Mouse (Mus musculus) spleen, adult 2 months (tissue): ENCODE measurements around the gene Gm17545.

Source experiments
- CTCF ChIP-seq: fragments of 200-500 bp; IDR thresholded peaks from 2 replicates; pipeline ENCODE4 v1.5.1; 2011; ENCODE audit warnings: mild to moderate bottlenecking, inconsistent platforms; ENCODE audit not compliant: insufficient read depth, insufficient read length, insufficient replicate concordance; ENCODE audit errors: extremely low read depth
- POLR2A ChIP-seq: fragments of 200-500 bp; IDR thresholded peaks from 2 replicates; pipeline ENCODE4 v1.6.1; 2011; ENCODE audit warnings: low read depth, low read length, inconsistent platforms

- no peak for TF ChIP-seq CTCF
- no peak for TF ChIP-seq POLR2A
Observed at GRCm38 (mm10) chr9:22452697-22453096, 1.4 kb upstream of the Gm17545 start.
